Mouse (Mus musculus) heart, embryonic 13.5 days (tissue): ENCODE data around the gene Srsf3. TPM values are rescaled to one million over a fixed set of nuclear protein-coding genes. Genes with fewer than 3 reads are reported as not detected.
"Not testable (repeated sequence)": the region's sequence is repeated elsewhere in the genome, so short reads cannot be mapped to it uniquely, and the experiment has no call there.

Source experiments
- ATAC-seq: fragments of 200-750 bp; cut with Nextera tagmentation; 2 replicates; pipeline ENCODE4 v1.8.0; 2017; ENCODE audit warnings: moderate TSS enrichment; ENCODE audit not compliant: insufficient number of reproducible peaks, low FRiP score, low TSS enrichment; ENCODE audit errors: extremely low read depth
- H3K27ac ChIP-seq: fragments of 300-500 bp; sonication (generic); replicated peaks from 2 replicates; pipeline ENCODE4 v1.5.1; 2015; ENCODE audit warnings: moderate library complexity, mild to moderate bottlenecking, inconsistent platforms
- H3K27me3 ChIP-seq: fragments of 300-500 bp; sonication (generic); replicated peaks from 2 replicates; pipeline ENCODE4 v1.6.1; 2015; ENCODE audit warnings: mild to moderate bottlenecking, inconsistent platforms
- H3K36me3 ChIP-seq: fragments of 300-500 bp; sonication (generic); 2 replicates; pipeline ENCODE4 v1.6.1; 2015; ENCODE audit warnings: mild to moderate bottlenecking, inconsistent platforms
- H3K4me1 ChIP-seq: fragments of 300-500 bp; sonication (generic); 2 replicates; pipeline ENCODE4 v1.6.1; 2015; ENCODE audit warnings: inconsistent platforms
- H3K4me2 ChIP-seq: fragments of 300-500 bp; sonication (generic); 2 replicates; pipeline ENCODE4 v1.6.1; 2015; ENCODE audit warnings: inconsistent platforms, mild to moderate bottlenecking, moderate library complexity
- H3K4me3 ChIP-seq: fragments of 300-500 bp; sonication (generic); 2 replicates; pipeline ENCODE4 v1.5.1; 2015; ENCODE audit warnings: moderate library complexity, mild to moderate bottlenecking, inconsistent platforms
- H3K9ac ChIP-seq: fragments of 300-500 bp; sonication (generic); 2 replicates; pipeline ENCODE4 v1.6.1; 2015; ENCODE audit warnings: inconsistent platforms, mild to moderate bottlenecking, moderate library complexity
- H3K9me3 ChIP-seq: fragments of 300-500 bp; sonication (generic); 2 replicates; pipeline ENCODE4 v1.6.1; 2016; ENCODE audit warnings: inconsistent platforms
- WGBS: fragments of 180-500 bp; shearing (Covaris S2); methylation state at CpG from one replicate; pipeline ENCODE4 v1.1.7; 2015; ENCODE audit warnings: mixed read lengths; 5-methylcytosine and 5-hydroxymethylcytosine counted together
- polyA plus RNA-seq: library from polyadenylated mRNA; unstranded; fragments of >200 nt; fragmentation: Nextera tagmentation; extraction: Ambion mirVana; gene quantifications from 2 replicates; pipeline ENCODE4 v1.2.1, GENCODE M21; 2015

The Srsf3 gene
- 321 and 347 TPM in 2 replicates for polyA plus RNA-seq

DNA sequence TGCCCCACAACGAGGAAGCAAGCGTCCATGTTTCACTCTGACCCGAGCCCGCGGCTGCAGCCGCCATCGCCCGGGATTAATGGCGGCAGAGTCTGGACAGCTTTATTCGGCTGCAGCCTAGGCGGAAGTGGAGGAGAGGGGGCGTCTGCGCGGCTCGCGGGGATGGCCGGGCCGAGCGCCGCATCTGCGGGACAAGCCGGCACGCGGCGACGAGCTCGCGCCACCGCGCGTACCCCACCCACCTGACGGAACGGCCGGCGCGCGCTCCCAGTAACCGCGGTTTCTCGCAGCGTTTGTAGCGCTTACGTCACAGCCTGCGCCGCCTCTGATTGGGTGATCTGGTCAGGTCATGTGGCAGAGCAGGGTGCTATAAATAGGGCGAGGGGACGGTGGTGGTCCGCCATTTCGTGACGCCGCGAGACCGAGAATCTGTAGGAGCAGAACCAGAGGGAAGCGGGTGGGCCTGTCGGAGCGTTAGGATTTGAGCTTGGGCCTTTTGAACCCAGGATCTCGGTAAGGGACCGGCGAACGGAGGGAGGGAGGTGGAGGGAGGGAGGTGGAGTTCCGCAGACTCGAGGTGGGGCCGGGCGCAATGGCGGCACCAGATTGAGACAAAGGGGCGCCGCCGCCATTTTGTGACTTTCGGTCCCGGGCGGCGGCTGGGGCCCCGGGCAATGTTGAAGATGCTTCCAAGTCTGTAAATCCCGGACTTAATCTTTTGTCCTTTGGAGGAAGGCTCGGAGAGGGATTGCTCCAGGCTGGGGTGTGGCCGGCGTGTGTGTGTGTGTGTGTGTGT is at the start of gene Srsf3:
Srsf3 (plus strand) TSS at position 355 of the 796 bp plus-strand sequence.
- peak; percentile 98 for ATAC-seq
- H3K4me2 ChIP-seq, result peak within 1 kb of the TSS; percentile 88
- H3K36me3 ChIP-seq, result peaks cover 21% of the 10 kb centered on the region
- H3K4me1 ChIP-seq, result peaks cover 36% of the 10 kb centered on the region
- no peaks in the 10 kb centered on the region for H3K27me3 ChIP-seq
- WGBS, result under 1% methylated on average over 77 of the region's 77 CpGs
- peak within 1 kb of the TSS; percentile 100 for H3K9ac ChIP-seq
- no peaks in the 10 kb centered on the region for H3K9me3 ChIP-seq
- peak within 1 kb of the TSS; percentile 99 for H3K27ac ChIP-seq
- H3K4me3 ChIP-seq, result peak within 1 kb of the TSS; percentile 88

DNA sequence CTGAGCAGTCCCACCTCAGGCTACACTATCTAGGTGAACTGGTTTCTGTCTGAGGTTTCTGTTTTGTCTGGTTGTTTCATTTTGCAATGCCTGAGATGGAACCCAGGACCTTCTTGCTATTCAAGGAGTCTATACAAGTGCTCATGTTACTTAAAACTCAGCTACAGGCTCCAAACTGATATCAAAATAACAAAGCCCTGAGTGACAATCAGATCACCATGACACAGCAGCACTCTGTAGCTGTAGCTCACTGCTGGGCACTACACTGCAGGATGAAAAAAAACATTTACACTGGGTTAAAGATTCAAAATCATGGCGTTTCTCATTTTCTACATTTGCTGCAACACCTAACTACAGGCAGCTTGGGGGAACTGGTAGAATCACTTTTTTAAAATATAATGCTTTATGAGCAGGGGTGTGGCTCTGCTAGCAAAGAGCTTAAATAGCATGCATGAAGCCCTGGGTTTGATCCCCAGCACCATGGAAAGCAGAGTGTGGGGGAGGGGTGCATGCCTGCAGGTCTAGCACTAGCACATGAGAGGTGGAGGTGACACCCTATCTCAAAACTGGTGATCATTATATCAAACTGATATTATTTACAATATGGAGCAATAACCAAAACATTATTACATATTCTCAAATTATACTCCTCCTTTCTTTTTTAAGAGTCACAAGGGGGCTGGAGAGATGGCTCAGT is 47.6 kb upstream of the Srsf3 start:
- Histone ChIP-seq H3K9ac (no peak overlapping the region), H3K9me3 (no peaks in the 10 kb centered on the region), H3K4me3 (no peak overlapping the region), H3K27me3 (no peaks in the 10 kb centered on the region), H3K36me3 (peaks cover 92% of the 10 kb centered on the region), H3K4me2 (no peak overlapping the region), H3K4me1 (peaks cover 11% of the 10 kb centered on the region), H3K27ac (no peak overlapping the region)
- ATAC-seq, result no peak
- 88% methylated on average over 1 of the region's 1 CpGs for WGBS

DNA sequence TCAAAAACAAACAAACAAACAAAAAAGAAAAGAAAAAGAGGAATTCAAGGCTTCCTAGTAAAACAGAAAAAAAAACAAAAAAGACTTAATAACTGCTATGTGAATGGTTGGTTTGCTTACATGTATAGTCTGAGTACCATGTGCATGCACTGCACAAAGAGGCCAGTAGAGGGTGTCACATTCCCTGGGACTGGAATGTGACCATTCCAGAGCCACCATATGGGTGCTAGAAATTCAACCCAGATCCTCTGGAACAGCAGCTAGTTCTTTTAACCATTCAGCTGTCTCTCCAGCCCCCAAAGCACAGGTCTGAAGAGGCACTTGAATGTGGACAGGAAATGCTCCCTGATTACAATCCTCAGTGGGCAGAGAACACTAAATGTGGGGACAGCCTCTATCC is 45.6 kb upstream of the Srsf3 start:
- Histone ChIP-seq H3K27me3 (no peaks in the 10 kb centered on the region), H3K4me2 (no peak overlapping the region), H3K4me3 (no peak overlapping the region), H3K9ac (no peak overlapping the region), H3K36me3 (peaks cover 97% of the 10 kb centered on the region), H3K4me1 (peaks cover 29% of the 10 kb centered on the region), H3K27ac (no peak overlapping the region), H3K9me3 (no peaks in the 10 kb centered on the region)
- no peak for ATAC-seq

DNA sequence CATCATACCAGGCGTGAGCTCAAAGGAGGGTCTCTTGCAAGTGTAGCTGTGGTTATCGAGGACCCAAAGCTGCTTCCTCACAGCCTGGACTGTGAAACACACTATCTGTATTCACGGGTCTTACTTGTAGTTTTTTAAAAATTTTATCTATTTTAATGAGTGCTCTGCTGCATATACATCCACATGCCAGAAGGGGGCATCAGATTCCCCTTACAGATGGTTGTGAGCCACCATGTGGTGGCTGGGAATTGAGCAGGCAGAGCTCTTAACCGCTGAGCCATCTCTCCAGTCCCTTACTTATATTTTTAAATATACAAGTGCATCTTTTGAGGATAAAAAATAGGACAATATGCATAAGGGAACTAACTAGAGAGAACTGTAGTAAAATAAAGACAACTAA is 44.7 kb upstream of the Srsf3 start:
- Histone ChIP-seq H3K27ac (no peak overlapping the region), H3K27me3 (no peaks in the 10 kb centered on the region), H3K36me3 (peaks cover 91% of the 10 kb centered on the region), H3K9ac (no peak overlapping the region), H3K4me3 (no peak overlapping the region), H3K4me1 (peaks cover 29% of the 10 kb centered on the region), H3K4me2 (no peak overlapping the region), H3K9me3 (no peaks in the 10 kb centered on the region)
- 54% methylated on average over 4 of the region's 4 CpGs for WGBS
- ATAC-seq, result no peak

DNA sequence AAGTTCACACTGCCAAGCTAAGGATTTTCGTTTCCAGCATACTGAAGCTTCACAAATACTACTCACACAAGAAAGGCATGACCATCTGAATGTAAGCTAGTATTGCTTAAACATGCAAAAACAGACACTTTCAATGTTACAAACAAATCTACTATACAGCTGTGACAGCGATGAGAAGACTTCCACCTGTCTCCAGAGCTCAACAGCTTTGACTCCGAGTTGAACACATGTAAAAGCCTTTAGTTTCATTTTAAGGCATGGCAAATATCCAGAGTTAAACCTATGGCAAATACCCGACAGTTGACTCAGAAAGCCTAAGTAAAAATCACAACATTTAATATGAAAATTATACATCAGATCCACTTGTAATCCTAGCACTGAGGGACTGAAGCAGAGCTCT is 44.1 kb upstream of the Srsf3 start:
- Histone ChIP-seq H3K4me1 (peaks cover 23% of the 10 kb centered on the region), H3K4me3 (no peak overlapping the region), H3K27me3 (no peaks in the 10 kb centered on the region), H3K9ac (no peak overlapping the region), H3K36me3 (peaks cover 87% of the 10 kb centered on the region), H3K4me2 (no peak overlapping the region), H3K27ac (no peak overlapping the region), H3K9me3 (no peaks in the 10 kb centered on the region)
- ATAC-seq, result no peak
- 85% methylated on average over 4 of the region's 4 CpGs for WGBS

DNA sequence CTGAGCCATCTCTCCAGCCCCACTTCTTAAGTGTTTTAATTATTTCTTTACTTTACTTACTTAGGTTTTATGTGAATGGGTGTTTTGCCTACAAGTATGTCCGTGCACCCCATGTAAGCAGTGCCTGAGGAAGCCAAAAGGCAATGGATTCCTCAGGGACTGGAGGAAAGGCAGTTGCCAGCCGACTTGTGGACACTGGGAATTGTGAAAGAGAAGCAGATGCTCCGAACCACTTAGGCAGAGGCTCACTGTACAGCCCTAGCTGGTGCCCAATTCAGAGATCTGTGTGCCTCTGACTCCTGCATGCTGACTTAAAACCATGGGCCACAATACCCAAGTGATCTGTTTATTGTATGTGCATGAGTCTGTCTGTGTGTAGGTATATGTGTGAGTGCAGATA is 43.4 kb upstream of the Srsf3 start:
- Histone ChIP-seq H3K27ac (no peak overlapping the region), H3K27me3 (no peaks in the 10 kb centered on the region), H3K4me2 (no peak overlapping the region), H3K9me3 (no peaks in the 10 kb centered on the region), H3K4me3 (no peak overlapping the region), H3K4me1 (peaks cover 22% of the 10 kb centered on the region), H3K36me3 (peaks cover 85% of the 10 kb centered on the region), H3K9ac (no peak overlapping the region)
- ATAC-seq, result no peak
- WGBS, result 83% methylated on average over 3 of the region's 3 CpGs

DNA sequence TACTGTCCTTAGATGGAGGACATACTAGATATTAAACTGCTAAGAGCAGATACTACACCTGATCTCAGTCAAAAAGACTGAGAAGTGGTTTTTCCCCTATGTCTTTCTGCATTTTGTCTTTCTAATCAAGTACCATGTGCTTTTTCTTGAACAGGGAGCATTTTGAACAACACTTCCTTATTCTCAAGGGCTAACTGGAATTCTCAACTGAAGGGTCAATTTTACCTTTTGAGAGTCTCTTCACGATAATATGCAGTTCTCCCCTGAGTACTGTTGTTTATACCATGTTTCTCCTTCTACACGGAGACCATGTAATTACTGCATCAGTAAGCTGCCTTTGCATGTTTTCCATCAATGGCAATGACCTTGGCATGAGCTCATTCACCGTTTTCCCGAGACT is 42.4 kb upstream of the Srsf3 start:
- Histone ChIP-seq H3K4me1 (peaks cover 22% of the 10 kb centered on the region), H3K9me3 (no peaks in the 10 kb centered on the region), H3K27me3 (no peaks in the 10 kb centered on the region), H3K27ac (0 out of 2 replicates have a peak overlapping the region, but pooled peaks have one; percentile 15), H3K4me3 (no peak overlapping the region), H3K36me3 (peaks cover 86% of the 10 kb centered on the region), H3K9ac (0 out of 2 replicates have a peak overlapping the region, but pooled peaks have one; percentile 35), H3K4me2 (no peak overlapping the region)
- 50% methylated on average over 4 of the region's 4 CpGs for WGBS
- no peak for ATAC-seq

DNA sequence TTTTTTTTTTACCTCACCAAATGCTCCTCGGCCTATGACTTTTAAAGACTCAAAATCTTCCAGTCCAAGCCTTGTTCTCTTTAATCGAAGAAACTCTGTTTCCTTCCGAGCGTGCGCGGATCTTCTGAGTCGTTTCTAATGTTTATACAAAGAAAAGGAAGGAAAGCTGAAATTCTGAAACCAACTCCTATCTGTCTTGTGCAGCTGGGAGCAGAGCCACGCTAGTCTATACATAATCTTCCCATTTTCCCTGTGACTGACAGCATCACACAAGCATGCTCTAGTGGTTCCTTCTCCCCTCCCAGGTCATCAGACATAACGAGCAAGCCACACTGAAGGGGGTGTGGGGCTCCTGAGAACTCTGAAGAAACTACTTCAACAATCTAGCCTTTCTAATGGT is 41.1 kb upstream of the Srsf3 start:
- Histone ChIP-seq H3K27me3 (no peaks in the 10 kb centered on the region), H3K4me2 (no peak overlapping the region), H3K27ac (0 out of 2 replicates have a peak overlapping the region, but pooled peaks have one; percentile 32), H3K9ac (no peak overlapping the region), H3K4me1 (peaks cover 22% of the 10 kb centered on the region), H3K4me3 (no peak overlapping the region), H3K9me3 (no peaks in the 10 kb centered on the region), H3K36me3 (peaks cover 80% of the 10 kb centered on the region)
- WGBS, result 72% methylated on average over 9 of the region's 9 CpGs
- no peak for ATAC-seq

DNA sequence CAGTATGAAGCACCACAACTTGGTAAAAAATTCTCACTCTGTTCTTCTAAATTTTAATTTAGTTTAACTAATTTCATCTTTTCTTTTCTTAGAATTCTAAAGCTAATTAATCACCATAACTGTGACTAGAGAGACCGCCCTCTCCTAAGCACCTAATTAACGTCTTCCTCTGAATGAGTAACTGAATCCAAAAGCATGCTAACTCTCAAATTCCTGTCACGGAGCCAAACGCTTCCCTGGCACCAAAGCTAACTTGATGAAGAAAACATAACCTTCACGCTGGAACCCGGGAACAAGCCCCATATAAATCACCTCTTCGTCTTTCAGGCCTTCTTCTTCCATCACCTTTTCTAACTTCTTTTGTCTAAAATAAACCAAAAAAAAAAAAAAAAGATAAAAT is 40.3 kb upstream of the Srsf3 start:
- ATAC-seq, result no peak
- Histone ChIP-seq H3K9me3 (no peaks in the 10 kb centered on the region), H3K4me1 (peaks cover 22% of the 10 kb centered on the region), H3K9ac (no peak overlapping the region), H3K27ac (0 out of 2 replicates have a peak overlapping the region, but pooled peaks have one; percentile 32), H3K4me2 (no peak overlapping the region), H3K27me3 (no peaks in the 10 kb centered on the region), H3K4me3 (no peak overlapping the region), H3K36me3 (peaks cover 79% of the 10 kb centered on the region)
- 58% methylated on average over 7 of the region's 7 CpGs for WGBS

DNA sequence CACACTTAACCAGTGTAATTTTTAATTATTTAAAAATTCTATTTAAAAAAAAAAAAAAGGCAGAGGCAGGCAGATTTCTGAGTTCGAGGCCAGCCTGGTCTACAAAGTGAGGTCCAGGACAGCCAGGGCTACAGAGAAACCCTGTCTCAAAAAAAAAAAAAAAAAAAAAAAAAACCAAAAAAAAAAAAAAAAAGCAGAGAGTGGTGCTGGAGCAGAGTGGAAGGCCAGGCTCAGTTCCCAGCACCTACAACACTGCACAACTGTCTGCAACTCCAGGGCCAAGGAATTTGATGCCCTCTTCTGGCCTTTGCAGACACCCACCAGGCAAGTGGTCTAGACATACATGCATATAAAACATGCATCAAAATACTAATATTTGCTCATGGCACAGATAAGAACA is 39.4 kb upstream of the Srsf3 start:
- H3K9ac ChIP-seq, H3K27me3 ChIP-seq, H3K4me3 ChIP-seq, H3K27ac ChIP-seq, H3K4me2 ChIP-seq, ATAC-seq, H3K9me3 ChIP-seq: not testable (repeated sequence)
- Histone ChIP-seq H3K36me3 (peaks cover 78% of the 10 kb centered on the region), H3K4me1 (peaks cover 22% of the 10 kb centered on the region)
- 88% methylated on average over 1 of the region's 1 CpGs for WGBS

DNA sequence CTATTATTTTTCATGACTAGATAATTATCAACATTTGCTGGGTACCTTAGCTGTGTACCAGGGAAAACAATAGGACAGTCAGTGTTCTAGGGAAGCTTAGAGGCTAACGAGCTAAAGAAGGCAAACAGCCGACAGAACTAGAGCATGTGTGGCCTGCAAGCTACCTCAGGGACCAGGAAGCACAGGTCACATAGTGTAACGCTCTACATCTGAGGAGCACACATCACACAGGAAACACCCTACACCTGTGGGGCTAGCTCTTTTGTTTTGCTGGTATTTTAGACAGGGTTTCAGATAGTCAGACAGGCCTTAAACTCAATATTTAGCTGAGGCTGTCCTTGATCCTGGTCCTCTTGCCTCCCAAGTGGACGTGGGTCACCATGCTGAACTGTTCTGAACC is 37.8 kb upstream of the Srsf3 start:
- H3K4me1 ChIP-seq, result peaks cover 22% of the 10 kb centered on the region
- no peaks in the 10 kb centered on the region for H3K9me3 ChIP-seq
- H3K27me3 ChIP-seq, result no peaks in the 10 kb centered on the region
- no peak overlapping the region for H3K9ac ChIP-seq
- no peak overlapping the region for H3K27ac ChIP-seq
- 91% methylated on average over 4 of the region's 4 CpGs for WGBS
- ATAC-seq, result no peak
- H3K4me3 ChIP-seq, result no peak overlapping the region
- H3K36me3 ChIP-seq, result peaks cover 78% of the 10 kb centered on the region
- no peak overlapping the region for H3K4me2 ChIP-seq
